Mouse (Mus musculus): ENCODE measurements around the gene Scube1.

- TF ChIP-seq MXI1 (IDR thresholded peaks at IDR 0.05; ENCODE audit: low read depth, low read length), result no peak
- no peak for TF ChIP-seq CTCF (conservative IDR thresholded peaks at IDR 0.05 in 1 of 2, IDR thresholded peaks at IDR 0.05 in 1 of 2; ENCODE audit: low read depth in 2 of 2, low read length in 2 of 2)
- TF ChIP-seq MAZ (IDR thresholded peaks at IDR 0.05; ENCODE audit: low read depth, low read length), result no peak
These were observed 46.7 kb upstream of the Scube1 start for GRCm38 (mm10) chr15:83771346-83772053.

All from CH12.LX (cell line).